Mouse (Mus musculus) left cerebral cortex, adult 2 months (tissue): ENCODE data around the gene Stk25. TPM values are rescaled to one million over a fixed set of nuclear protein-coding genes. Genes with fewer than 3 reads are reported as not detected.
A peak's percentile ranks its signal among the peaks of the same experiment; 100 is the strongest.

Experiments used
- DNase-seq, 2 experiments: peaks; one replicate each; pipeline ENCODE4 v3.0.0; 2021 to 2022; ENCODE audit warnings: low spot score in 2 of 2, mixed read lengths in 1 of 2; ENCODE audit errors: extremely low spot score in 1 of 2
- H3K27ac ChIP-seq: fragments of 200-600 bp; 2 replicates; pipeline ENCODE4 v1.8.1; 2022
- H3K4me3 ChIP-seq: fragments of 200-600 bp; 2 replicates; pipeline ENCODE4 v1.8.1; 2022
- CTCF ChIP-seq: fragments of 200-600 bp; IDR thresholded peaks from 2 replicates; pipeline ENCODE4 v1.8.1; 2022; ENCODE audit warnings: antibody characterized with exemption, mild to moderate bottlenecking, moderate library complexity
- intact Hi-C: fragments of 180-260 bp; cut with DNase I; formaldehyde crosslinking; loops from one replicate; pipeline ENCODE4 v1.15.1; 2025
- total RNA-seq, 2 experiments: library from RNA; stranded (reverse); gene quantifications; 2 replicates each; pipeline ENCODE4 v1.2.3; 2021

The Stk25 gene
- total RNA-seq, 2 experiments from 2014 or later, result 360 to 388 TPM

DNA sequence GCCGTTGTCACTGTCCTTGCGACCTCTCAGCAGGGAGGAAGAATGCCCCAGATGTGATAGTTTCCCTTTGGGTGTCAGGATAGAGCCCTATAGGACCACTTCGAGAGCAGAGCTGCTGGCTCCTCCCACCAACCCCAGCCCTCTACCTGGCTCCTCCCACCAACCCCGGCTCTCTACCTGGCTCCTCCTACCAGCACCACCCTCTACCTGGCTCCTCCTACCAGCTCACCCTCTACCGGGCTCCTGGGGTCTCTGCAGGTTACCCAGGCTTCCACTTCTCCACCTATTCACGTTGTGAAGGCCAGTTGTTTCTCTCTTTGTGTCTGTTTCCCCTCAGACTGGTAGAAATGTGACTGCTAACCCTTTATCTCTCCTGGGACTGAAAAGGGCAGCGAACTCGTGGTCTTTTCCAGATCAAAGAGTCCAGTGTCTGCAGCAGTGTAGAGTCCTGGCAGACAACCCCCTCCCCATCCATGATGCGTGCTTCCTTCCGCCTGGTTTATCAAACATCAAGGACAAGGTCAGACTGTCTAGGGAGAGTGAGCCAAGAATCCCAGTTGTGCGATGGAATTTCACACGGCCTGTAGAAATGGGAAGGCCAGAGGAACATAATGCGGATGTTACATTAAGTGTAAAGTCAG lies 9.4 kb upstream of the Stk25 start:
- H3K4me3 ChIP-seq, result no peak overlapping the region
- H3K27ac ChIP-seq, result no peak overlapping the region
- TF ChIP-seq CTCF, result no peak
- intact Hi-C loops, result loop anchor here (2.0 kb wide), 1 partner anchor 59 kb away; no protein-coding TSS in a partner anchor
- DNase-seq, result no peak

DNA sequence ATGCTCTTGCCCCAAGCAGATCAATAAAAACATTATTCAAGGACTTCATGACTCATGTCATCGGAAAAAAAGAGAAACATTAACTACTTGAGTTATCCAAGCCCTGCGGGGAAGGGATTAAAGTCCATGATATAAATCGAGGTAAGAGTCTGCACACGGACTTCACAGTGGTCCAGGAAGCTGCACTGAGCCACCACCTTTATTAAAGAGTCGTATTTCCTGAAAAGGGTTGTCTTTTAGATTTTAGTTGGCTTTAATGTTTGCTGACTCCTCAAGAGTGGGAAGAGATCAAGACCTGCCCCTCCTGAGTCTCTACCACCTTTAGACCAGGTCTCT lies 1.5 kb downstream of the Stk25 start:
- intact Hi-C loops, result no loop called here
- no peak for DNase-seq
- no peak for TF ChIP-seq CTCF

DNA sequence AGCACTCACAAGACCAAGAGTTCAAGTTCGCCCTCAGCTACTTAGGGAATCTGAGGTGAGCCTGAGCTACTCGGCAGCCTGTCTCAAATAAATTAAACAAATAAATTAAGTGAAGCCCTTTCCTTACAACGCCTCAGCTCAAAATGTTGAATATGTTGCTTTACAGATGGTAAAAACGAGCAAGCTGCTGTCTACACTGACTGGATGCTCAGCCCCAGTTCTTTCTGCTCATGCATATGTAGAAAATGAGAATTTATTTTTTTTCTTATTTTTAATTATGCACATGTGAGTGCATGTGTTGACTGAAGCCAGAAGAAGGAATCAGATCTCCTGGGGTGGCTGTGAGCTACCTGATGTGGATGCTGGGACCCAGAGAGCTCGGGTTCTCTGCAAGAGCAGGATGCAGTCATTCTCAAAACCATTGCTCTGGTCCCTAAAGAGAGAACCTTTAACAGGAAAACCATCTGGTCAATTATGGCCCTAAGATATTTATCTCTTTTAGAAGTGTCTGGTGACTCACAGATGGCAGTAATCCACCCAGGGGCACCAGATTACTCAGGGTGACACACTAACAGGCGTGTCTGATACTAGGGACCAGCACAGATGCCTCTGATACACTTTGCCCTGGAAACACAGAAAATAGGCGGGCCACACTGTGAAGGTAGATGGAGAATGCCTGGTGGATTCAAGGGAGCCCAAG lies 2.0 kb downstream of the Stk25 start:
- intact Hi-C loops, result no loop called here
- H3K4me3 ChIP-seq, result no peak overlapping the region
- no peak for DNase-seq
- TF ChIP-seq CTCF, result no peak
- H3K27ac ChIP-seq, result no peak overlapping the region

More for the DNA sequence above, 1.5 kb downstream of the Stk25 start:
- H3K27ac ChIP-seq, result no peak overlapping the region
- H3K4me3 ChIP-seq, result no peak overlapping the region

DNA sequence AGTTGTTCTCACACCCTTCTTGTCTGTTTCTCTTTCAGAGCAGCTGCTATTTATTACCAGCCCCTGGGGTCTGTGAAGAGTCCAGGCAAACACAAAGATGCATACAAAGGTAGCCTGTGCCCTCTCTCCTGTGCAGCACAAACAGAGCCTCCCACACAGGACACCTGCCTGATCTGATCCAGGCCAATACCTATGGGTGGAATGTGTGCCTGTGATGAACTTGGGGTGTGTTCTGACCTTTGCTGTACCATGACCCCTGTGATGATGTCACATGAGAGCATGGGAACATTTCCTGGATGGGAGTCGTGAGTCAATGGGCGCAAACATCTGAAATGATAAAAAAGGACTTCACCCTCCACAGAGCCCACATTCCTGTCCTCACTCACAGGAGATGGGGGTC lies 3.7 kb downstream of the Stk25 start:
- no peak for TF ChIP-seq CTCF
- Histone ChIP-seq H3K4me3 (no peak overlapping the region), H3K27ac (no peak overlapping the region)
- no peak for DNase-seq
- intact Hi-C loops, result no loop called here

DNA sequence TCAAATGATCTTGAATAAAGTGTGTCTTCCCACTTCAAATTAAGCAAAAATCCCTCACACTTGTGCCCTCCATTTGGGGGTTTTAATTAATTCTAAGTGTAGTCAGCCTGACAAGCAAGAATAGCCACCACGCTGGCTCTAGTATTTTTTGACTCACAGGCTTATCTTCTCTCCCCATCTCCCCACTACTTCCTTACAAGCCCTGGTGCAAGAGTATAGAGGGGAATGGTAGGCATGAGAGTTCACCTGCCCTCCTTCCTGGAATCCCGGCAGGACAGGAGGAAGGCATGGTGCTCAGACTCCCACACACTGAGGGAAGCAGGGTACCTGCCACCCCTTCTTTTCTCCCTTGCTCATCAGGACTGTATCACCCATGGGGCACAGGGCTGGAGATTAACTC lies 4.2 kb downstream of the Stk25 start:
- Histone ChIP-seq H3K27ac (no peak overlapping the region), H3K4me3 (no peak overlapping the region)
- no peak for DNase-seq
- intact Hi-C loops, result no loop called here
- TF ChIP-seq CTCF, result no peak

DNA sequence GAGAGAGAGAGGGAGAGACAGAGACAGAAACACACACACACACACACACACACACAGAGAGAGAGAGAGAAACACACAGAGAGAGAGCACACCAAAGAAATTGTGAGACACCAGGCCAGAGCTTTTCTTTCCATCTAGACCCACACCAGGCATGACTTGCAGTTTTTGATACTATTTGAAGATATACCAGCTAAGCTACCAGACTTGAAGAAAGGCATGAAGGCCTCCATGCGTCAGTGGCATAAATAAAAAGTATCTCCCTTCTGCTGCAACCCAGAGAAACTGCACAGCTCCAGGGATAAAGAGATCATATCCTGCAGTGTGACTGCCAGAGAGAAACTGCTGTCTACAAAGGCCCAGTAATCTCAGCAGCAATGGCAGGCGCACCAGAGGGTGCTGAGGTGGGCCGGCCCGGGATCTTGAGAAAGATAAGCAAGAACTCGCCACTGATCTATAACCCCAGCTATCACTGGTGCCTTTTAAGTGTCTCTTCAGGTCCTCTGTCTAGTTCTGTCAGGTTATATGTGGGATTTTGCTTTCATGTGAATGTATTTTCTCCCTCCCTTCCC lies 8.8 kb downstream of the Stk25 start:
- TF ChIP-seq CTCF, result no peak
- no peak for DNase-seq
- Histone ChIP-seq H3K4me3 (no peak overlapping the region), H3K27ac (peak overlapping the region; percentile 61)
- intact Hi-C loops, result no loop called here

DNA sequence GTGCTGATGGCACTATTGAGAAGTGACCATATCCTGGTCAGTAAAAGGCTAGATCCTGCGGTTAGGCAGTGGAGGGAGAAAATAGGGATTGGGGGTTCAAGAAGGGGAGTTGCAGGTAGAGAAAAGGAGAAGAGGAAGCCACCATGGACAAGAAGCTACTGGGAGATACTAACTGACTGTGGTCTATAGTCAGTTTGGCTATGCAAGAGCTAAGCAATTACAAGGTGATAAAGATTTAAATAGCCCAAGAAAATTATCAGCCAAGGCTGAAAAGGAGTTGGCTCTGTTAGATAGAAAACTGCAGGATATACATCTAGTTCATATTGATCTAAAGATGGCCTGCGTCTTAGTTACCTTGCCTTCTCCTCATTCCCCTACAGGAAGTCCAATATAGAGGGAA lies 15.8 kb downstream of the Stk25 start:
- DNase-seq, result no peak
- TF ChIP-seq CTCF, result no peak
- no peak overlapping the region for H3K4me3 ChIP-seq
- intact Hi-C loops, result no loop called here
- H3K27ac ChIP-seq, result no peak overlapping the region

DNA sequence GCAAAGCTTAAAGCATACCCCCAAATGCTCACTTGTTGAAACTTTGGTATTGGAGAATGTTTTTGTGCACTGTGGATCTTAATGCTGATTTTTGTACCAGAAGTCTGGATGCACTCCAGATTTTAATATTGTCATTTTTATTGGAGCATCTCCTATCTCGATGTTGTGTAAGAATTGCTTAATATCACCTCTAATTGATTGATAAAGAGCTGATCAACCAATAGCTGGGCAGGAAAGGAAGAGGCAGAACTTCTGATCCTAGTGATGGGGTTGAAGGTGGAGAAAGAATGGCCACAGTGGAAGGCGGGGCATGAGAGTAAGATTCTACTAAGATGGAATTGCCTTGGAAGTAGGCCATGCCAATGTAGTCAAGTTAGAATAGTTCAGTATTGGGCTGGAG lies 16.5 kb downstream of the Stk25 start:
- intact Hi-C loops, result no loop called here
- no peak overlapping the region for H3K27ac ChIP-seq
- DNase-seq, result no peak
- H3K4me3 ChIP-seq, result no peak overlapping the region
- TF ChIP-seq CTCF, result no peak

DNA sequence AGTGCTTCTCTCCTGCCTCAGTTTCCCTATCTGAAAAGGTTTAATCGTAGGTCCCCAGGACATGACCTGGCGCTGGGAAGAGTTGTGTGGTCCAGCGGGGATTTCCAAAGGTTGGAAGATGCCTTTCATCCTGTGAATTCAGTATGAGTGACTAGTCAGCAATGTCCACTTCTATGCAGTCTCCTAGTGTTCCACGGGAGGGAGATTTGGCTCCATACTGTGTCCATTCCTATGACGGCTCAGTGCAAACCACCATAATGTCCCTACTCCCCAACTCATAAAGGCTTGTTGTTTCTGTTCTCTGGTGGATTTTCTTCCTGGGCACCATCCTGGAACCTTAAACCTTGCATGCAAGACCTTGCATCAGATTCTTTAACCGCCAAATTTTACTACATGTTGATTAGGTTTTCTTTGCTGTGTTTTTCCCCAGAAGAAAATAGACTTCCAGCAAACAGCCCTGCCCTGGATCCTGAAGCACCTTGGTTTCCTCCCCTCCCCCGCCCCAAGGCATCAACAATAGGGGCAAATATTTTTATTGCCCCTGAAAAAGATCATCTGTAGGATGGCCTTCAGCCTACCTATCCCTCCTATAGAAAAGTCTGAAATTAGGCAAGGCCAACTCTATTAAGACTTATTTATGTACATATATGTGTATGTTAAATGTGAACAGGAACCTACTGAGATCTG lies 22.1 kb downstream of the Stk25 start:
- intact Hi-C loops, result no loop called here
- Histone ChIP-seq H3K4me3 (peak overlapping the region; percentile 50), H3K27ac (peak overlapping the region; percentile 88)
- DNase-seq, result no peak
- TF ChIP-seq CTCF, result peak; percentile 39

DNA sequence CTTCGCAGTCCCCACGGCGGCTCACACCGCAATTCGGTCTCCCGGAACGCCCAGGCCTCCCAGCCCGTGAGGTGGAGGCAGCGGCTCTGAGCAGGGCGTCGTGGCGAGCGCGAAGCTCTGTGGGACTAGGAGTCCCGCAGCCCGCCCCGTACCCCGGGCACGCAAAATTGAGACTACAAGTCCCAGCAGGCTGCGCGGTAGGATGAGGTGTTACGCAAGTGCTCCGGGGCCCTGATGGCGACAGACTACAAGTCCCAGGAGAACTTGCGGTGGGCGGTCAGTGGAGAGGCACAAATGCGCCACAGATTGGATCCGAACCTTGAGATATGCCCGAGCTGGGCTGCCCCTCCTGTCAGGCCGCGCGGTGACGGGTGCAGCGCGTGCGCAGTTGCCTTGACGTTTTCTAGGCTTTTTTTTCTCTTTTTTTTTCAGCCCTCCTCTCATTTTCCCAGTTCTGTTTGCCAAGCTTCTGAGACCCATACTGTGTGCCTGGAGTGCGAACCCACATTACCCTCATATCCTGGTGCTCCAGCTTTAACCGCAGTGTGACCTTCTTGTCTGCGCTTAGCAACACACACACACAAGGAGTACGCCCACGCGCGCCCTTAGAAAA lies 22.8 kb downstream of the Stk25 start:
- TF ChIP-seq CTCF, result no peak
- DNase-seq, result peak; percentile 98 to 99
- intact Hi-C loops, result loop anchor here (1.0 to 2.0 kb wide), 6 partner anchors 50 to 167 kb away; partner anchors contain the start of genes Bok, Hdlbp, Ing5 and Thap4
- peak overlapping the region; percentile 97 for H3K27ac ChIP-seq
- peak overlapping the region; percentile 92 for H3K4me3 ChIP-seq

DNA sequence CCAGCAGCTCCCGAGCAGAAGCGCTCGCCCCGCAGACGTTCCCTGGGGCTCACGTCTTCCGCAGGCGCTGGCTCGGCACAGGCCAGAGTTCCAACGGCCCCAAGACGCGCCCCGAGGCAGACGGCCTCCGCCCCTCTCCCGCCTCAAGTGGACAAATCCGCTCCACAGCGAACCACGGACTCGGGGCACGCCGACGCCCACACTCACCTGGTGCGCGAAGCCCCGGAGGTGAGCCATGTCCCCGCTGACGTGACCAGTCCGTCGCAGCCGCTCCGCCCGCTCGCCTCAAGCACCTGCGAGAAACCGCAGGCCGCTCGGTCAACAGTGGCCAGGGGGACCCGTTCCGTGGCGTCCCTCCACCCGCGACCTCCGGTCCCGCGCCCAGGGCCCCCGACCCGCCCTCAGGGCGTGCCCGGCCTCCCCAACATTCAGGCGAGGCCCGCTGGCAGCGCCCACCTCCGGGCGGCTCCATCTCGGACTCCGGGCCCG lies 23.3 kb downstream of the Stk25 start:
- DNase-seq, result peak in 1 of 2 experiments; percentile 62
- TF ChIP-seq CTCF, result no peak; the same call in 1 of the 2 replicates

More for the DNA sequence above, 23.3 kb downstream of the Stk25 start:
- intact Hi-C loops, result loop anchor here (1.0 to 2.0 kb wide), 6 partner anchors 50 to 168 kb away; partner anchors contain the start of genes Bok, Hdlbp, Ing5 and Thap4
- Histone ChIP-seq H3K4me3 (peak overlapping the region; percentile 92), H3K27ac (peak overlapping the region; percentile 97)
